Mouse (Mus musculus): ENCODE results near the gene Camta1. TPM values are rescaled to one million over a fixed set of nuclear protein-coding genes. Genes with fewer than 3 reads are reported as not detected.

The Camta1 gene
- polyA plus RNA-seq, 1 experiment from 2014 or later, result 106 TPM

- ATAC-seq (ENCODE audit: insufficient number of reproducible peaks, low FRiP score, low TSS enrichment, low read depth), result no peak
- Histone ChIP-seq H3K27ac (replicated peaks; ENCODE audit: low read depth, low read length) (no peak overlapping the region), H3K36me3 (ENCODE audit: control insufficient read depth, insufficient read depth, low read length) (no peaks in the 10 kb centered on the region), H3K27me3 (ENCODE audit: control insufficient read depth, insufficient read depth, low read length) (no peaks in the 10 kb centered on the region), H3K4me1 (ENCODE audit: control insufficient read depth, insufficient read depth, low read length) (no peaks in the 10 kb centered on the region; the same call in 1 of the 2 replicates), H3K4me3 (ENCODE audit: low read depth, low read length) (no peak overlapping the region), H3K9me3 (ENCODE audit: control insufficient read depth, low read length) (no peaks in the 10 kb centered on the region), H3K4me2 (ENCODE audit: low read depth, severe bottlenecking) (no peak overlapping the region), H3K9ac (ENCODE audit: low read length) (no peak overlapping the region)
- 89% methylated on average over 6 of the region's 6 CpGs for WGBS
- no peak for DNase-seq (ENCODE audit: low spot score)
Measured at GRCm38 (mm10) chr4:151713714-151714113, 148.0 kb downstream of the Camta1 start.

- Histone ChIP-seq H3K4me2 (ENCODE audit: low read depth, severe bottlenecking) (no peak overlapping the region), H3K9me3 (ENCODE audit: control insufficient read depth, low read length) (no peaks in the 10 kb centered on the region), H3K9ac (ENCODE audit: low read length) (no peak overlapping the region), H3K27me3 (ENCODE audit: control insufficient read depth, insufficient read depth, low read length) (no peaks in the 10 kb centered on the region), H3K4me3 (ENCODE audit: low read depth, low read length) (no peak overlapping the region), H3K4me1 (ENCODE audit: control insufficient read depth, insufficient read depth, low read length) (no peaks in the 10 kb centered on the region; the same call in 1 of the 2 replicates), H3K36me3 (ENCODE audit: control insufficient read depth, insufficient read depth, low read length) (no peaks in the 10 kb centered on the region), H3K27ac (replicated peaks; ENCODE audit: low read depth, low read length) (no peak overlapping the region)
- WGBS, result 80% methylated on average over 2 of the region's 2 CpGs
- DNase-seq (ENCODE audit: low spot score), result no peak
- no peak for ATAC-seq (ENCODE audit: insufficient number of reproducible peaks, low FRiP score, low TSS enrichment, low read depth)
Measured at GRCm38 (mm10) chr4:151711406-151711805, 150.3 kb downstream of the Camta1 start.

GRCm38 (mm10) chr4:151710522-151710921 lies 151.2 kb downstream of the Camta1 start:
- Histone ChIP-seq H3K9ac (ENCODE audit: low read length) (no peak overlapping the region), H3K4me3 (ENCODE audit: low read depth, low read length) (no peak overlapping the region), H3K4me1 (ENCODE audit: control insufficient read depth, insufficient read depth, low read length) (no peaks in the 10 kb centered on the region; the same call in 1 of the 2 replicates), H3K36me3 (ENCODE audit: control insufficient read depth, insufficient read depth, low read length) (no peaks in the 10 kb centered on the region), H3K4me2 (ENCODE audit: low read depth, severe bottlenecking) (no peak overlapping the region), H3K27me3 (ENCODE audit: control insufficient read depth, insufficient read depth, low read length) (no peaks in the 10 kb centered on the region), H3K27ac (replicated peaks; ENCODE audit: low read depth, low read length) (no peak overlapping the region), H3K9me3 (ENCODE audit: control insufficient read depth, low read length) (no peaks in the 10 kb centered on the region)
- DNase-seq (ENCODE audit: low spot score) (no peak), ATAC-seq (ENCODE audit: insufficient number of reproducible peaks, low FRiP score, low TSS enrichment, low read depth) (no peak)
- WGBS, result 25% methylated on average over 7 of the region's 7 CpGs

GRCm38 (mm10) chr4:151709269-151709668 lies 152.4 kb downstream of the Camta1 start:
- WGBS, result 83% methylated on average over 8 of the region's 8 CpGs
- Histone ChIP-seq H3K4me1 (ENCODE audit: control insufficient read depth, insufficient read depth, low read length) (no peaks in the 10 kb centered on the region; the same call in 1 of the 2 replicates), H3K4me3 (ENCODE audit: low read depth, low read length) (no peak overlapping the region), H3K27ac (replicated peaks; ENCODE audit: low read depth, low read length) (no peak overlapping the region), H3K9ac (ENCODE audit: low read length) (no peak overlapping the region), H3K36me3 (ENCODE audit: control insufficient read depth, insufficient read depth, low read length) (no peaks in the 10 kb centered on the region), H3K9me3 (ENCODE audit: control insufficient read depth, low read length) (no peaks in the 10 kb centered on the region), H3K27me3 (ENCODE audit: control insufficient read depth, insufficient read depth, low read length) (no peaks in the 10 kb centered on the region), H3K4me2 (ENCODE audit: low read depth, severe bottlenecking) (no peak overlapping the region)
- ATAC-seq (ENCODE audit: insufficient number of reproducible peaks, low FRiP score, low TSS enrichment, low read depth) (no peak), DNase-seq (ENCODE audit: low spot score) (no peak)

- Histone ChIP-seq H3K27me3 (ENCODE audit: control insufficient read depth, insufficient read depth, low read length) (no peaks in the 10 kb centered on the region), H3K9ac (ENCODE audit: low read length) (no peak overlapping the region), H3K4me3 (ENCODE audit: low read depth, low read length) (no peak overlapping the region), H3K4me2 (ENCODE audit: low read depth, severe bottlenecking) (no peak overlapping the region), H3K36me3 (ENCODE audit: control insufficient read depth, insufficient read depth, low read length) (no peaks in the 10 kb centered on the region), H3K9me3 (ENCODE audit: control insufficient read depth, low read length) (no peaks in the 10 kb centered on the region), H3K4me1 (ENCODE audit: control insufficient read depth, insufficient read depth, low read length) (no peaks in the 10 kb centered on the region), H3K27ac (replicated peaks; ENCODE audit: low read depth, low read length) (no peak overlapping the region)
- DNase-seq (ENCODE audit: low spot score), result no peak
- ATAC-seq (ENCODE audit: insufficient number of reproducible peaks, low FRiP score, low TSS enrichment, low read depth), result no peak
- WGBS, result 88% methylated on average over 14 of the region's 14 CpGs
Measured at GRCm38 (mm10) chr4:151703069-151703735, 158.5 kb downstream of the Camta1 start.

- no peak overlapping the region for H3K4me2 ChIP-seq (ENCODE audit: low read depth, severe bottlenecking)
- no peak overlapping the region for H3K27ac ChIP-seq (replicated peaks; ENCODE audit: low read depth, low read length)
- no peaks in the 10 kb centered on the region for H3K27me3 ChIP-seq (ENCODE audit: control insufficient read depth, insufficient read depth, low read length)
- WGBS, result 84% methylated on average over 11 of the region's 11 CpGs
- H3K4me3 ChIP-seq (ENCODE audit: low read depth, low read length), result no peak overlapping the region
- ATAC-seq (ENCODE audit: insufficient number of reproducible peaks, low FRiP score, low TSS enrichment, low read depth), result no peak
- H3K9me3 ChIP-seq (ENCODE audit: control insufficient read depth, low read length), result no peaks in the 10 kb centered on the region
- no peaks in the 10 kb centered on the region for H3K36me3 ChIP-seq (ENCODE audit: control insufficient read depth, insufficient read depth, low read length)
- H3K9ac ChIP-seq (ENCODE audit: low read length), result no peak overlapping the region
- no peak for DNase-seq (ENCODE audit: low spot score)
- no peaks in the 10 kb centered on the region for H3K4me1 ChIP-seq (ENCODE audit: control insufficient read depth, insufficient read depth, low read length)
Measured at GRCm38 (mm10) chr4:151702463-151702862, 159.2 kb downstream of the Camta1 start.

- ATAC-seq (ENCODE audit: insufficient number of reproducible peaks, low FRiP score, low TSS enrichment, low read depth) (no peak), DNase-seq (ENCODE audit: low spot score) (no peak)
Measured at GRCm38 (mm10) chr4:151695984-151696383, 165.7 kb downstream of the Camta1 start.

GRCm38 (mm10) chr4:151694531-151694930 lies 167.1 kb downstream of the Camta1 start:
- no peaks in the 10 kb centered on the region for H3K9me3 ChIP-seq (ENCODE audit: control insufficient read depth, low read length)
- H3K4me3 ChIP-seq (ENCODE audit: low read depth, low read length), result no peak overlapping the region
- H3K4me1 ChIP-seq (ENCODE audit: control insufficient read depth, insufficient read depth, low read length), result no peaks in the 10 kb centered on the region
- H3K36me3 ChIP-seq (ENCODE audit: control insufficient read depth, insufficient read depth, low read length), result no peaks in the 10 kb centered on the region
- no peak overlapping the region for H3K9ac ChIP-seq (ENCODE audit: low read length)
- H3K4me2 ChIP-seq (ENCODE audit: low read depth, severe bottlenecking), result no peak overlapping the region
- ATAC-seq (ENCODE audit: insufficient number of reproducible peaks, low FRiP score, low TSS enrichment, low read depth) (no peak), DNase-seq (ENCODE audit: low spot score) (no peak)
- WGBS, result 90% methylated on average over 7 of the region's 7 CpGs
- H3K27ac ChIP-seq (replicated peaks; ENCODE audit: low read depth, low read length), result no peak overlapping the region
- H3K27me3 ChIP-seq (ENCODE audit: control insufficient read depth, insufficient read depth, low read length), result no peaks in the 10 kb centered on the region

More at GRCm38 (mm10) chr4:151695984-151696383, 165.7 kb downstream of the Camta1 start:
- Histone ChIP-seq H3K4me2 (ENCODE audit: low read depth, severe bottlenecking) (no peak overlapping the region), H3K9ac (ENCODE audit: low read length) (no peak overlapping the region), H3K4me1 (ENCODE audit: control insufficient read depth, insufficient read depth, low read length) (no peaks in the 10 kb centered on the region), H3K27ac (replicated peaks; ENCODE audit: low read depth, low read length) (no peak overlapping the region), H3K4me3 (ENCODE audit: low read depth, low read length) (no peak overlapping the region), H3K36me3 (ENCODE audit: control insufficient read depth, insufficient read depth, low read length) (no peaks in the 10 kb centered on the region), H3K27me3 (ENCODE audit: control insufficient read depth, insufficient read depth, low read length) (no peaks in the 10 kb centered on the region), H3K9me3 (ENCODE audit: control insufficient read depth, low read length) (no peaks in the 10 kb centered on the region)
- 88% methylated on average over 11 of the region's 11 CpGs for WGBS

- Histone ChIP-seq H3K4me1 (ENCODE audit: control insufficient read depth, insufficient read depth, low read length) (no peaks in the 10 kb centered on the region), H3K27me3 (ENCODE audit: control insufficient read depth, insufficient read depth, low read length) (no peaks in the 10 kb centered on the region), H3K9ac (ENCODE audit: low read length) (no peak overlapping the region), H3K9me3 (ENCODE audit: control insufficient read depth, low read length) (no peaks in the 10 kb centered on the region), H3K4me3 (ENCODE audit: low read depth, low read length) (no peak overlapping the region), H3K27ac (replicated peaks; ENCODE audit: low read depth, low read length) (no peak overlapping the region), H3K36me3 (ENCODE audit: control insufficient read depth, insufficient read depth, low read length) (no peaks in the 10 kb centered on the region), H3K4me2 (ENCODE audit: low read depth, severe bottlenecking) (no peak overlapping the region)
- WGBS, result 88% methylated on average over 3 of the region's 3 CpGs
- ATAC-seq (ENCODE audit: insufficient number of reproducible peaks, low FRiP score, low TSS enrichment, low read depth) (no peak), DNase-seq (ENCODE audit: low spot score) (no peak)
Measured at GRCm38 (mm10) chr4:151694047-151694446, 167.6 kb downstream of the Camta1 start.

Data from limb, embryonic 11.5 days (tissue).